Mouse (Mus musculus) adrenal gland, postnatal 4 days (tissue): ENCODE results near the gene H2-DMb1. TPM values are rescaled to one million over a fixed set of nuclear protein-coding genes. Genes with fewer than 3 reads are reported as not detected.

Source experiments
- DNase-seq, 2 experiments: peaks; one replicate each; pipeline ENCODE4 v3.0.0; 2021 to 2022; ENCODE audit warnings: low spot score in 2 of 2, mixed read lengths in 2 of 2
- total RNA-seq, 2 experiments: library from RNA; stranded (reverse); gene quantifications; 2 replicates each; pipeline ENCODE4 v1.2.3; 2021

H2-DMb1 gene
- total RNA-seq, 2 experiments from 2014 or later, result 1.9 to 3.8 TPM

GRCm38 (mm10) chr17:34122188-34122984 is 30.5 kb upstream of the H2-DMb1 start, which contains the start of gene Brd2:
Gene Brd2, minus strand, starts transcription at chr17:34122634.
- peak; percentile 98 for DNase-seq

- no peak for DNase-seq
These were observed 29.8 kb upstream of the H2-DMb1 start for GRCm38 (mm10) chr17:34123111-34123510.

- DNase-seq, result no peak
These were observed 29.4 kb upstream of the H2-DMb1 start for GRCm38 (mm10) chr17:34123518-34123917.

DNA sequence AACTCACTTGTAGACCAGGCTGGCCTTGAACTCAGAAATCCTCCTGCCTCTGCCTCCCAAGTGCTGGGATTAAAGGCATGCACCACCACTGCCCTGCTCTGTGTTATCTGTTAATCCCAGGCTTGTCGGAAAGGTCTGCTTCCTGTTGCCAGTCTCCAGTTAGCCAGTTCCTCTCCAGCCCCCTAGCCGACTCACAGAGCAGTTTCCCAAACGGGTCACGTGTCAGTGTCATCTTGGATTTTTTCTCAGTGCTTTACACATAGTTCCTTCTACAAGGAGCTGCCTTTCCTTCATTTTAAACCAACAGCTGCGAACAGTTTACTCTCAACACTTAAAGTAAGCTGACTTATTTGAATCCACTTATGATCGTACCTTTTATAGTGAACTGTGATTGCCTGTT is 28.2 kb upstream of the H2-DMb1 start:
- DNase-seq, result no peak

- no peak for DNase-seq
These were observed 25.9 kb upstream of the H2-DMb1 start for GRCm38 (mm10) chr17:34126826-34127420.

GRCm38 (mm10) chr17:34127475-34127874 is 25.4 kb upstream of the H2-DMb1 start:
- DNase-seq, result no peak

- no peak for DNase-seq
These were observed 24.5 kb upstream of the H2-DMb1 start for GRCm38 (mm10) chr17:34128264-34128937.

DNA sequence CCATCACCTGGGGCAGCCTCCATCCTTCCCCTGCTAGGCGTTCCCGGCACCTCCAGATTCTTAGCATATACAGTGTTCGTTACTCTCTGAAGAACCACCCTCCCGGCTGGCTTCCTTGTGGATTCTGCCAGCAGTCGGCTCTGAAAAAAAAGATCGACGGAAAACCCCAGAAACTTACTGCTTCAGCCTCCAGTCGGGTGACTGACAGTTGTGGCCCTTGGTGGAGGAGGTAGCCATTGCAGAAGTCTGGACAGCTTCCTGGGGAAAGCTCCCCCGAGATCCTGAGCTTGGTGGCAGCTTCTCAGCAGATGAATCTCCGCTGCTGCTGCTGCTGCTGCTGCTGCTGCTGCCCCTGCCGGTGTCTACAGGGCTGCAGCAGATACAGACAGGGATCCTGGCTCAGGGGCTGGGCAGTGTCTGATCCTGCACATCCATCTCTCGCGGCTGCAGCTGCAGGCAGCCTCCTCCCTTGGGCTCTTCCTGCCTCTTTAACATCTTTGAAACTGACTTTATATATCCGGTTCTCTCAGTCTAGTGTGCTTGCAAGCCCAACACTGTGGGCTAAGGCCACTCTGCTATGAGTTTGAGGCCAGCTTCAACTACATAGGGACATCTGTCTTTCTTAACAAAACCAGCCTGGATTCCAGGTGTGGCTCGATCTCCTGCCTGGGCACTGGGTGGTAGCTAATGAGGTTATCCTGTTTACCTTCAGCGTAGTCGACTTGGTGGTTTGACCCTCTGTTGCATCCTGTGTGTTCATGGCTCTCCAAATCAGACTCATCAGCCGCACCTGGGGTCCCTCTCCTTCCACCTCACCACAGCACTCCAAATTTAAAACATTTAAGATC is 23.7 kb upstream of the H2-DMb1 start:
- DNase-seq, result no peak

DNA sequence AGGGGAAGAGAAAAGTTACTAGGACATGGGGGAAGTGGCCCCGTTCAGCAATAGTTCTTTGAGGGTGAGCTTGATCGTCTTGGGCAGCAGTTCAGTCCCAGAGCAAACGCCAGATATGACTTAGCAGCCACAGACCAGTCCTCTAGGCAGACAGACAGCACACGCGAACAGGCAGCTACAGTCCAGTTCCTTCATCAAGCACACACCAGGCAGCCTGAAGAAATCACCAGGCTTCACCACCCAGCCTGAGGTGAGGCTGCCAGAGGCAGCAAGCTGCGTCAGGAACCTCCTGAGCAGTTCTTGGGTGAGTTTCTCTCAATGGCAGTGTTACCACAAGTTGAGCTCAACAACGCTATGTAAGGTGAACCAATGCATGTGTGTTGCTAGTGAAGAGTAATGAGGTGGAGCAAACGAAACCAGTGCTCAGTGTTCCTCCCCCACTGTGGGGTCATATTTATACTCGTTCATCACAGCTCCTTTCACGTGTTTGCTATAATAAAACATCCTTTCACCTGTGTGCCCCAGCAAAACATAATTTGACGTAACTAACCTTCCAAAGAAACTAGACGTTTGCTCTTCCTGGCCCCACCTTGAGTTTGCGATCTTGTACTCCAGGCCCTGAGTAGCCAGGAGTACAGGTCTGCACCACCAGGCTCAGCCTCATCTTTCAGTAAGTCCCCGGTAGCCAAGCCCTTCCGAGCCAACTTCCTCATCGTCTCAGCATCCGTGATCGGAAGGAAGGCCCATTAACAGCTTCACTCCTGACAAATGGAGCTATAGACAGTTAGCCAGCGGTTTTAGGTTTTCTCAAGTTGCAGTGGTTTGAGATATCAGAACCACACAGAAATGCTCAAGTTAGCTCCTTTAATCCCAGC is 22.6 kb upstream of the H2-DMb1 start:
- DNase-seq, result no peak

GRCm38 (mm10) chr17:34131911-34132310 is 21.0 kb upstream of the H2-DMb1 start:
- DNase-seq, result no peak

GRCm38 (mm10) chr17:34133289-34133688 is 19.6 kb upstream of the H2-DMb1 start:
- no peak for DNase-seq

- no peak for DNase-seq
These were observed 18.4 kb upstream of the H2-DMb1 start for GRCm38 (mm10) chr17:34134451-34134850.

DNA sequence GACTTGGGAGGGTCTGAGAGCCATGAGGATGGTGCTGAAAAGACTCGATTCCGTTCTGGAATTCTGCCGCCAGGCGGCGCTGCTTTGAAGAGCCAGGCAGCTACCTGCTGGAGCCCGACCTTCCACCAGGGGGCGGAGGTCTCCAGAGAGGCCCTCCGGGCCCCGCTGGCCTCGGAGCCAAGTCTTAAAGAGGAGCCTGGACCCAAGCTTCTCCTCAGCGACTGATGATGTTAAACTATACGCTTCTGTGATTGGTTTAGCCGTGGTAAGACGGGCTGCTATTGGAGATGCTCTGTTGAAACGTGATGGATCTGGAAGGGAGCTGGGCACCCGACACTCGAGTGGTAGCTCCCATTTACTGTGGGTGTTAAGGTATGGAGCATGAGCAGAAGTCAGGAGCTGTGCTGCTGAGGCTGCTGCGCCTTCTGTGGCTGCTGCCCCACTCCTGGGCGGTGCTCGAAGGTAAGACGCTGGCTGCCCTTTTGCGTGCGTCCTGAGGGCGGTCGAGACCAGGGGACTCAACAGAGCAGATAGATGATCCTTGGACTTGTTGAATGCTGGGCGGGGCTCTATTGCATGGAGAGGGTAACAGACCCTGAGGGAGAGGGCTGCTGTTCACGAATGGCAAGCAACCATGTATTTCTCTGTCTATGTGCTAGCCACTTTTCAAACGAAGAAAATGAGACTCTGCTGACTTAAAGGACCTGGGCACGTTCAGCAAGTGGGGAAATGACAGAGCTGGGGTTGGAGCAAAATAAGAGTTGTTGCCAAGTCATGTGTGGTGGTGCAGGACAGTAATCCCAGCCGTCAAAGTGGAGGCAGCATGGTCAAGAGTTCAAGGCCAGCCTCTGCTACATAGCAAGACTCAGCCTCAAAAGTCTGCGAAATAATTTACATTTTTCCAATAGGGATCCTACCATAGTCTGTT is 17.3 kb upstream of the H2-DMb1 start:
- peak; percentile 98 for DNase-seq

DNA sequence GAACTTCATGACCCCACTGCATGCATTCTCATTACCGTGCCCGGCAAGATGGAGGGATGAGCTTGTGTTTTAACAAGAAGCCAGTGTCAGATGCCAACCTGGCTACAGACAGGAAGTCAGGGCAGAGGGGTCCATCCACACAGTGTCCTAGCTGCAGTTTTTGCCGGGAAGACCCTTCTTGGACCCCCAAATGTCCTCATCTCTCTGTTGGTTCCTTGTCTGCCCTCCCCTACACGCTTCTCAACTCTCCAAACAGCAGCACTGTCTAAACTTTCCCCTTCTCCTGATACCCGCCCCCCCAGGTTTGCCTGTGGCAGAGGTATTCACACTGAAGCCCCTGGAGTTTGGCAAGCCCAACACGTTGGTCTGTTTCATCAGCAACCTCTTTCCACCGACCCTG is 15.3 kb upstream of the H2-DMb1 start:
- no peak for DNase-seq

- DNase-seq, result no peak
These were observed 14.2 kb upstream of the H2-DMb1 start for GRCm38 (mm10) chr17:34138655-34139054.

- no peak for DNase-seq
These were observed 13.5 kb upstream of the H2-DMb1 start for GRCm38 (mm10) chr17:34139416-34139815.

DNA sequence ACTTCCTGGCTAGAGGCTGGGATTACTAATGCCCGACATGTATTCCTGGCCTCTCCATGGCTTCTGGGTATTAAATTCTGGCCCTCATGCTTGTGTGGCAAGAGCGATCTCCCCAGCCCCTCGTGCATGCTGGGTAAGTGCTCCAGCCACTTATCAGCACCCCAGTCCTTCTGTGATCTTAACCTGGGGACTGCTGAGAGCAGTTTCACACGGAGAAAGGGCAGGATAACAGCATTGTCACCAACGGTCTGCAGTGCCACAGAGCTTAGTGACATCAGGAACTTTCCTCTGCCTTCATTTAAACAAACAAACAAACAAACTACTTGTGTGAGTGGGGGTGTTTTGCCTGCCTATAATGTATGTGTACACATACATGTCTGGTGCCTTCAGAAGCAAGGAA is 12.6 kb upstream of the H2-DMb1 start:
- DNase-seq, result no peak

- DNase-seq, result no peak
These were observed 11.4 kb upstream of the H2-DMb1 start for GRCm38 (mm10) chr17:34141448-34141847.

DNA sequence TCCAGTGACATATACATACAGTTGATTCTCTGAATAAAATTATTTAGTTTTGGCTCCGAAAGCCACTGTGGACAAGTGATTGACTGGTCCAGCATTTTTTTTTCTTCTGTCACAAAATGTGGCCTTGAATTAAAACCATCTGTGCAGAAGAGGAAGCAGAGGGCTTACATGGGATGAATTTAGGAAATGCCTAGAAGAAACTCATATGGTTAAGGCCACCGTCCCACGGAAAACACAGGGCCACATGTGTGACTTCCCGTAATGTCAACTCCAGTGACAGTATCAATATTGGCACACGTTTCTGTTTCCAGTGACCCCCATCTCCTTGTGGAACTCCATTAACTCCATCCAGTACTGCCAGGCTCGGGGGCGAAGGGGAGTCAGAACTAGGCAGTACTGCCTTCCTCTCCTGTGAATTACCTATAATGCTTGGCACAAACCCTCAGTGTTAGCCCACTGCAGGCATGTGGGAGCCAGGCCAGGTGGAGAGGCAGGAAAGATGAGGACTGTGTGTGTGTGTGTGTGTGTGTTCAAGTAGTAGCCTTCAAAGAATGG is 10.3 kb upstream of the H2-DMb1 start:
- no peak for DNase-seq
